Mouse (Mus musculus): Measurements from ENCODE around the gene Sfrp4. TPM values are rescaled to one million over a fixed set of nuclear protein-coding genes. Genes with fewer than 3 reads are reported as not detected.
"Not testable (repeated sequence)": the region's sequence is repeated elsewhere in the genome, so short reads cannot be mapped to it uniquely, and the experiment has no call there.

Sfrp4 gene
- 1 to 10 TPM; 2.2 to 2.4 TPM for total RNA-seq (2021)
- long read RNA-seq, full-length matches to known transcripts, result 4 of 4 reads
- long read RNA-seq, partial matches to known transcripts, result 0 of 4 reads
- long read RNA-seq, other reads (novel, unspliced or antisense), result 0 of 4 reads

DNA sequence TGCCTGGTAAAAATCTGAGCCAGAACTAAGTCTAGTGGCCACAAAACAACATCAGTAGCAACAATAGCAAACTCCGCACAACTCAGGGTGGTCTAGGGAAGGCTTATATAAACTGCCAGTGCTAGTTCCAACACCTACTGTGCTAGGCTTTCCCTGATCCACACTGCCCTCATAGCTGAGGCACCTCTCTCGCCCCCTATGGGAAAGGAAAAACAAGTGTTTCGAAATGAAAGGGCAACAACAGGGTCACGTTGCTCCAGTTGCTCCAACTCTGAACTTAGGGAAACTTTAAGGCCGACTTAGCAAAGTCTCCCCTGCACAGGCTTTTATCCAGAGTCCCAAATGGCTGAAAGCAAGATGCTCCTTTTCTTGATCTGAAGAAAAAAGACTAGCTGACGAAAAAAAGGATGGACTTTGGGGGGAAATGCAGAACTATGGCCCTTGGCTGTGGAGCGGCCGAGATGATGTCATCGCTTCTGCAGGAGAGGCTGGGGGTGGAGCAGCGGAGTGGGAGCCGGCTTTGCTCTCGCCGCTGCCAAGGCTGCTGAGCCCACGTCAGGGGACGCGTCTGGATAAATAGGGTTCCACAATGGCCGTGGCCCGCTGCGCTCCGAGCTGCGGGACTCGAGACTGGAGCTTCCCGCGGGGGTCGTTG is at the start of gene Sfrp4:
TSS of gene Sfrp4 (plus strand) at position 532 of the 655 bp plus-strand sequence.
- DNase-seq (ENCODE audit: low spot score in 2 of 2), result no peak

DNA sequence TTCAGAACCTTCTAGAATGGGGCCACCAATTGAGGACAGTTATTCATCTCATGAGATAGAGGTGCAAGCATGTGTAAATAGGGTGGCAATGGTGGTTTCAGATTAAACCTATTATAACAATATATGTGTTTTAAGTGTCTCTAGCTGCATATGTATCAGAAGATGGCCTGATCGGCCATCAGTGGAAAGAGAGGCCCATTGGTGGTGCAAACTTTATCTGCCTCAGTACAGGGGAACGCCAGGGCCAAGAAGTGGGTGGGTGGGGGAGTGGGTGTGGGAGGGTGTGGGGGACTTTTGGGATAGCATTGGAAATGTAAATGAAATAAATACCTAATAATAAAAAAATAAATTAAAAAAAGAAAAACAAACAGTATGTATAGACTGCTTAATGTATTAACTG is 48.2 kb upstream of the Sfrp4 start:
- not testable (repeated sequence) for DNase-seq (ENCODE audit: low spot score in 2 of 2)

DNA sequence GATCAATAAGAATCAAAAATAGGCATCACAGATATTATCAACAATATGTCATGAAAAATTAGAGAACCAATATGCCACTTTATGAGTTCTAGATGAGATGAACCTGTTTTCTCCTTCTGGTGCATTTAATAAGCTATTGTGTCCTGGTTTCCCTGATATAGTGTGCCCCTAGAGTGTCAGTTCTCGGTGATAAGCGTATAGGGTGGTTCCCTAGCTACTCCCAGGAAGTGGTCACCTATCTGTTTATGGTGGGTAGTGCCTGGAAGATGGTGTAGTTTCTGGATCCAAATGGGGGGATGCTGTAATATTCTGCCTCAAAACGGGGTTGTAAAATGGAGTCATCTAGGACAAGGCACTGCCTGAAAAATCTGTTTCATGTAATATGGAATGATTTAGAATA is 47.0 kb upstream of the Sfrp4 start:
- no peak for DNase-seq (ENCODE audit: low spot score in 2 of 2)

DNA sequence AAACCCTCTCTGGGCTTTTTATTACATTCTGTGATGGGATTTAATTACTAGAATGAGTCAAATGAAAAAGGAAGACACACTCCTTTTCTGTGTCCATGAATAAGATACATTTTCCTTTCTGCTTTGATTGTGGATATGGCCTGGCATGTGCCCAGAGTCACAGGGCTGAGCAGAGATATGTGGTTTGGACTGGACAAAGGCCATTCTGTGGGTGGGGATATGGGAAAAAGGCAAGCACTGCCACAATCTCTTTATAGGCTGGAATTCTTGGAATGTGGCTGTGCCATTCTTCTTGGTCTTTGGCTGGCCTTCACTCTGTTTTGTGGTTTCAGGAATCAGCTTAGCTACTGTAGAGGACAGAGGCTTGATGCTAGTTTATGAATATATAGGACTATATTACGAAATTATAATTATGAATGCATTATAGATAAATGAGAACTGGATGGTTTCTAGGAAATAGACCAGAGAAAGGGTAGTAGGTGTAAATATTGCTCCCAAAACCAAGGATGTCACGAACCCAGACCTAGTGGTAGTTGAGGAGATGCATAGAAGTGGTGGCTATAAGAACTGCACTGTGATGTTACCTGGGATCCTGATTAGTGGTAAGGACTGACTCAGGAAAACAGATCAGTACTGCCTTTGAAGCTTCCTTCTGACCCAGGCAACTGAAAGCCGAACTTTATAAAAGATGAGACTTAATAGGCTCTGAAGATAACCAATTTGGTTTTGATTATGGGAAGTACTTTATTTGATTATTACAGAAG is 31.7 kb upstream of the Sfrp4 start:
- DNase-seq (ENCODE audit: low spot score in 2 of 2), result no peak

DNA sequence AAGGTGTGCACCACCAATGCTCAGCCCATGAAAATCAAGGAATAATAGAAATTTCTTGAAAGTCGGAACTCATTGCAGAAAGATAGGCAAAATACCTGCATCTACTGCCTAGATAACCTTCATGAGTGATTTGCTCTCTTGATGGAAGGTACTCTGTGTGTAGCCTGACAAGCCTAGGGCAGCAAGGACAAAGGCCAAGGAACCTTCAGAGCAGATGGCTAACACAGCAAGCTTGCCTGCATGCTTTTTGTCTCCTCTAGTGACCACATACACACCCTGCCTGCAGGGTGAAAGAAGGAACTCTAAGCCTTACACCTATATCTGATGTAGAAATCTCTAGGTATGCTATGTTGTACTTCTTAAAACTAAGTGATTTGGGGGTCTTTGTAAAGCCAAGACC is 27.8 kb upstream of the Sfrp4 start:
- no peak for DNase-seq (ENCODE audit: low spot score in 2 of 2)

DNA sequence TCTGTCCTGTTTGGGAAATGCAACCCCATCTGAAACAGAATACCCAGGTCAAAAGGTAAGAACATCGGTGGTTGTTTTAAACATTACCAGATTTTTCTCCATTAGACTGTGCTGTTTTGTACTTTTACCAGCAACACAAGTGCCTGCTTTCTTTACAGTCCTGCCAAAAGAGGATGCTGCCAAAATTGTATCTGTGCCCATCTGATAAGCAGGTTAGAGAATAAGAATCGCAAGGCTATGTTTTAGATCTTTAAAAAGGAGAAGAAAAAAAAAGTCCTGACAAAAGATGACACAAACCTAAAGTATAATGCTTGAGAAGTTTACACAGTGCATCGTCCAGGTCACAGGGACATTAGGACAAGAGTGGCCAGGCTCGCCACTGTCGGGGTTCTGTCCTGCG is 23.7 kb upstream of the Sfrp4 start:
- DNase-seq (ENCODE audit: low spot score in 2 of 2), result no peak

DNA sequence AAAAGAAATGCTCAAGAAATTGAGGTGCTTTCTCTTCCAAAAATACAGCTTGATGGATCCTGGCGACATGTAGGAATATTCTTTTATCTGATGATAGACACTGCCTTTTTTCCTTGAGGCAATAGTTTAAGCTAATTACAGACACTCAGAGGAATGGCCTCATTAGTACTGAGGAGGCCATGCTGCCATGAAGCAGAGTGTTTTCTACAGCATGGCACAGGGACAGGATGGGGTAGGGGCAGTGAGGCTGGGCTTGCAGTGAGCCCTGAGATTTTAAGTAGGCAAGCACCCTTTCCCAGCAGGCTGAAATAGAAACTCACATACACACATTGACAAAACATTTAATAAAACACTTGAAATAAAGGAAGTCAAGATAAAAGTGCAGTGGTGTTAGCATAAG is 20.4 kb upstream of the Sfrp4 start:
- no peak for DNase-seq (ENCODE audit: low spot score in 2 of 2)

DNA sequence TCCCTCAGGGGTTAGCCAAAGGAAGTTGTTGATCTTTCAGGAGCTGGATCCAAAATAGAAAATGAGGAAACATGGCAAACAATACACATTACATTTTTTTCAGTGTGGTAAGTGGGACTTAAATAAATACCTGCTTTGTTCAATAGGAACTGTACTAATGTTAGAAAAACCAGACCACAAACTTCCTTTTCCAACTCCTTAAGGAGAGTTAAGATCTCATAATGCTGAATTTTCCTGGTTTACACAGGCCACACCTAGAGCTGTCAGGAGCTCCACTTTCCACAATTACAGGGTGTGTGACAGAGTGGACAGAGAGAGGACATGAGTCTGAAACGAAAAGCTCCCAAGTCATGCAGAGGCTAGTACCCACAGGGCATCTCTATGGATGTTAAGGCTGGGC is 19.2 kb upstream of the Sfrp4 start:
- no peak for DNase-seq (ENCODE audit: low spot score in 2 of 2)

DNA sequence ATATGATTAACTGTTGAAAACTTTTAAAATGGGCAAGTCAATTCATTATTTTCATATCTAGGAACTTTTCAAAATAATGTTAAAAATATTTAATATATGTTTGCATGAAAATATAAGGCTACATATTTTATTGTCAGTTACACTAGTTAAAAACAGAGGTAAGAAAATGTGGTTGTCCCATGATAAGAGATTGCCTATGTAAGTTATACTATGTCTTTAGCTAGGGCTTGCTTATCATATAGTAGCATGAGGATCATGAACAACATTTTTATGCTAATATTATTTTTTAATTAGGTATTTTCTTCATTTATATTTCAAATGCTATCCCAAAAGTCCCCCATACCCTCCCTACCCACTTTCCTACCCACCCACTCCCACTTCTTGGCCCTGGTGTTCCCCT is 18.0 kb upstream of the Sfrp4 start:
- no peak for DNase-seq (ENCODE audit: low spot score in 2 of 2)

DNA sequence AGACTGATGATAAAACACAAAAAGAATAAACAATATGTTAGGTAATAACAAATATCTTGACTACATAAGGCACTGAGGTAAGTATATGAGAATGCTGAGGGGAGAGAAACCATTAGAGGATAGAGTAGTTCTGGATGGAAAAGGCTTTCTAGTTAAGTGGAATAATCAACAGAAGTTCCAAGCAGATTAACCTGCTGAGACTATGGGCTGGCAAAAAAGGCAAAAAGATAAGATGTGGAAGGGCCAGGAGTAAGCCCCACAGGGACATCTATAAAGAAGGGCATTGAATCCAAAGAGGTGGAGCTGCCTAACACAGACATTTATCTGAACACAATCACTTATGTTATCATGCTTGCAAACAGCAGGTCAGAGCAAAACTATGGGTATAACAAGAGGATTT is 14.8 kb upstream of the Sfrp4 start:
- no peak for DNase-seq (ENCODE audit: low spot score in 2 of 2)

DNA sequence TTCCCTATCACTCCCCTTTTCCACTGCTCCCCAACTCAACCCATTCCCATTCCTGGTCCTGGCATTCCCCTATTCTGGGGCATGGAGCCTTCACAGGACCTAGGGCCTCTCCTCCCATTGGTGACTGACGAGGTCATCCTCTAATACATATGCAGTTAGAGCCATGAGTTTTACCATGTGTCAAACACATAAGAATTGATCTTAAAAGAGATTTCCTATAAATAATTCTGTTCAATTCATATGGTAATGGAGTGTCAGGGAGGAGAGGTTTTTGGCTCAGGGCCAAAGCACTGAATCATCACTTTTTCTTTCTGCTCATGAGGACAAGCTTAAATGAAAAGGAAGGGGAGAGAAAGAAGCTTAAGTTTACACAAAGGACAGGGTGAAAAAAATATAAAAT is 10.6 kb upstream of the Sfrp4 start:
- no peak for DNase-seq (ENCODE audit: low spot score in 2 of 2)

DNA sequence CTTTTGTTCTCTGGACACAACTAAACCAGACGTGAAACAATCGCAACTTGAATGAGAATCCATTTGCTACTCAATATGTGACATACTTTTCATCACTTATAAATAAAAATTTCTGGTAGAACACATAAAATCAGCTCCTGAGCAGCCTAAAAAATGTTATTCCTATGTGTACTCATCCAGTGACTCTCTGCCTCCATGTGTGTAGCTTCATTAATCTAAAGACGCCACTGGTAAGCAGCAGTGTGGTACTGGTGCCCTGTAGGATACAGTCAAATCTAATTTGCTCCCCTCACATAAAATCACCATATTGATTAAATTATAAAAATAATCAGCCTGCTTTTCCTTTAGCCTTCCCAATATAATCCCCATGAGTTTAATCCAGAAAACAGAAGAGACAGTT is 9.9 kb upstream of the Sfrp4 start:
- no peak for DNase-seq (ENCODE audit: low spot score in 2 of 2)

DNA sequence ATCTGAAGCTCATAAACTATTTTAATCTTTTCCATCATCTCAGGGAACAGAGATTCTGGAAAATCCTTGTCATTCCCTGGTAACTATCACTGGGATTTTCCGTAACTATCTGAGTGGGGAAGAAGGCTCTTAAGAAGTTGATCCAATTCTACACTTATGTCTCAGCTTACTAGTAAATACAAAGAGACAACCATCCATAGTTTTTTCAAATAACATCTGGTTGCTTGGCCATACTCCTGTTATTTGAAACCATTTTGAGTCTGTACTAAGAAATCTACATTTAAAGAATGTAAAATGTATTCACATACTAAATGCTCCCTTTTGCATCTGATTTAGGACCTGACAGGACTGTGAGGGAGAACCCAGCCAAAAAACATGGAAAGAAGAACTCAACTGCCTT is 9.5 kb upstream of the Sfrp4 start:
- no peak for DNase-seq (ENCODE audit: low spot score in 2 of 2)

DNA sequence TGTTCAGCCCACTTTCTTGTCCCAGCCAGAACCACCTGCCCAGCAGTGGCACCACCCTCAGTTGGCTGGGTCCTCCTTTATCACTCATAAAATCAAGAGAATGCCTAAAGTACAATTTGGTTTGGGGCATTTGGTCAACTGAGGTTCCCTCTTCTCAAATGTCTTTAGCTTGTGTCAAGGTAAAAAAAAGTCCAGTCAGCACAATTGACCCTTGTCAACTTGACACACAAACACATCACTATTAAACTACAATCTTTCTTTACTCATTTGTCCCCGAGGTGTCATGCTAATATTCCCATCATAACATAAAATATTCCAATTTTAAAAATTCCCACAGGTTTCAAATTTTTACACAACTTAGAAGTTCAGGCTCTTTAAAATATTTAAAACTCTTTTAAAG is 8.6 kb upstream of the Sfrp4 start:
- DNase-seq (ENCODE audit: low spot score in 2 of 2), result no peak

DNA sequence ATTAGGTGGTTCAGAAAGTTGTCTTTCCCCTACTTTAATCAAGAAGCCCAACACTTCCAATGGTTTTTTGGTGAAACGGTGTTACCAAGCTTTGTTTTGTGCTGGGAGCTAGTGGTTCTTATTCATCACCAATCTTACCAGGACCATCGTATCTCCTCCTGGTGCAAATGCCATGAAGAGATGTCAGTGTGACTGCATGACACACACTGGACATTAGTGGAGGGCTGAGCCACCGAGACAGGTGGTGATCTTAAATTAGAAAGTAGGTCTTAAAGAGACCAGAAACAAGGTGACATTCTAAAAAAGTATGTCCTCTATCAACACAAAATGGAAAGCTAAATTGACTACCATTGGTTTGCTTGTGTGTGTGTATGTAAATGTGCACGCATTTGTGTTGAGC is 4.8 kb upstream of the Sfrp4 start:
- no peak for DNase-seq (ENCODE audit: low spot score in 2 of 2)

DNA sequence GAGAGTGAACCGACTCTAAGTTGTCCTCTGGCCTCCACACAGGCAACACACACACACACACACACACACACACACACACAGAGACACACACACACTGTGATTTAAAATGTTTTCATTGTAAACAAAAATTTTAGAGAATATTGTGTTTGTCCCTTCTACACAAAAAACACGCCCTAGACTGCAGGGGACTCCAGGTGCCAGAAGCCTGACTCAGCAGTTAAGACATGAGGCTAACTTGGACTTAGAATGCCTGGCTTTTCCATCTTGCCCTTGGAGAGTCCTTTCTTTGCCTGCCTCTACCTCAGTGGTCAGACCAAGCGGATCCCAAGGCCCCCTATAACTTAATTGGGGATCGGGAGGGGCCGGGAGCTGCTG is 4.1 kb upstream of the Sfrp4 start:
- DNase-seq (ENCODE audit: low spot score in 2 of 2), result no peak

DNA sequence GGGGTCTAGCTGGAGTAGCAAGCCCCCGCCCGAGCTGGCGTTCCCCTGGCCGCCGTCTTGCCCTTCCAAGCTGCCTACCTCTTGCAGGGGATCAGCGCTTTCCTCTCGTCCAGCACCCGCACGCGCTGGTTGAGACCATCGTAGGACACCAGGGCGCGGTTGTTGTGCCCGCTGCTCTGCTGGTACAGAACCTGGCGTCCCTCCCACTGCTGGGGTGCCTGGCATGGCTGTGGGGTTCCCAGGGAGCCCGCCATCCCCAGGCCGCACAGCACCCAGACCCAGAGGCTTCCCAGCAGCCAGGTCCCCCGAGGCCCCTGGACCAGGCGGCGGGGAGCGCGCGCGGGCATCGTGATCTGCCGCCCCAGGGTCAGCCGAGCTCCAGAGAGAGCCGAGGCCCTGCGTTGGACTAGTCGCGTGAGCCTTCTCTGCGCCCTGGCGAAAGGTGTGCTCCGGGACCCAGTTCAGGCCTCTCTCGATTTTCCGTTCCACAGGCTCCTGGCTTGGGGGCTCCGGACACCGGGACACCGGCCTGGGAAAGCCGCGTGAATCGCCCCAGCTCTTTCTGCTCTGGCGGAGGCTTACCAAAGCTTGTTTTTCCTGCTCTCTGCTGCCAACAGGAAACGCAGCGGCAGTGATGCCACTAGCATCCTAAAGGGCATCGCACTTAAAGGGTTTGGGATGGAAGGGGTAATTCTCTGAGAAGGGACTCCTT is 3.5 kb upstream of the Sfrp4 start, which contains the start of gene Epdr1:
TSS of gene Epdr1 (minus strand) at position 712 of the 712 bp plus-strand sequence.
- DNase-seq (ENCODE audit: low spot score in 2 of 2), result peak; percentile 72 to 80

DNA sequence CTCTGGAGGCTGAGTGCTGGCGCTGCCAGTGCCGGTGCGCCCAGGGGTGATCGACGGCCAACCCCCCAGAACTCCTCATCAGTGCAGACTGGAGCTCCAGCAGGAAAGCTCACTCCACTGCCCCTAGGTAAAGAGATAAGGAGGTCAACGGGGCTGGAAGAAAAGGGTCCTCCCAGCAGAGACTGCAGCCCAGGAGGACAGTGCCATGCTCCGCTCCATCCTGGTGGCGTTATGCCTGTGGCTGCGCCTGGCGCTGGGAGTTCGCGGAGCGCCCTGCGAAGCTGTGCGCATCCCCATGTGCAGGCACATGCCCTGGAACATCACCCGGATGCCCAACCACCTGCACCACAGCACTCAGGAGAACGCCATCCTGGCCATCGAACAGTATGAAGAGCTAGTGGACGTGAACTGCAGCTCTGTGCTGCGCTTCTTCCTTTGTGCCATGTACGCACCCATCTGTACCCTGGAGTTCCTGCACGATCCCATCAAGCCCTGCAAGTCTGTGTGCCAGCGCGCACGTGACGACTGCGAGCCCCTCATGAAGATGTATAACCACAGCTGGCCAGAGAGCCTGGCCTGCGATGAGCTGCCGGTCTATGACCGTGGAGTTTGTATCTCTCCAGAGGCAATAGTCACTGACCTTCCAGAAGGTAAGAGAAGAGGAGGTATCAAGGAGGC is 463 bp downstream of the Sfrp4 start:
- DNase-seq (ENCODE audit: low spot score in 2 of 2), result peak; percentile 40 to 53

DNA sequence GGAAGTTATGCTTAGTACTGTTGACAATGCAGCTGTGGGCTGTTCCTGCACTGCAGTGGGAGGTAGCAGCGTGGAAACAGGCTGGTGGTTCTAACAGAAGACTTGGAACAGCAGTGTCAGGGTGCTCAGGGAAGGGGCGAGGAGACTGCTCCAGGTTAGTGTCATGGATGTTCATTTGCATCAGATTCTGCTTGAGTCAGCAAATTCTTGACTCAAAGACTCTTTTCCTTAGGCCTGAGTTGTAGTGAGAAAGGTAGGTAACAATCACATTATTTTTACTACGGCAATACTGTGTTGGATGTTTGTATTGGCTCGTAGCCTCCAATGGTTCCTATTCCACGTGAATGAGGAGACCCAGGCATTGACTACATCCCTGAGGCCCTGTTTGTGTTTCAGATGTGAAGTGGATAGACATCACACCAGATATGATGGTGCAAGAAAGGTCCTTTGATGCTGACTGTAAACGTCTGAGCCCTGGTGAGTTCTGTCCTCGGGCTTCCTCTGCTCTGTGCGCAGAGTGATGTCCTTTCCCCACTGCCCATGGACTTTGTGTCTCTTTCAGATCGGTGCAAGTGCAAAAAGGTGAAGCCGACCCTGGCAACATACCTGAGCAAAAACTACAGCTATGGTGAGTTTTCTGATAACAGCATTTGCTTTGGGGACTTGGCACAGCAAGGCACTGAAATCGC is 1.9 kb downstream of the Sfrp4 start:
- no peak for DNase-seq (ENCODE audit: low spot score in 2 of 2)

DNA sequence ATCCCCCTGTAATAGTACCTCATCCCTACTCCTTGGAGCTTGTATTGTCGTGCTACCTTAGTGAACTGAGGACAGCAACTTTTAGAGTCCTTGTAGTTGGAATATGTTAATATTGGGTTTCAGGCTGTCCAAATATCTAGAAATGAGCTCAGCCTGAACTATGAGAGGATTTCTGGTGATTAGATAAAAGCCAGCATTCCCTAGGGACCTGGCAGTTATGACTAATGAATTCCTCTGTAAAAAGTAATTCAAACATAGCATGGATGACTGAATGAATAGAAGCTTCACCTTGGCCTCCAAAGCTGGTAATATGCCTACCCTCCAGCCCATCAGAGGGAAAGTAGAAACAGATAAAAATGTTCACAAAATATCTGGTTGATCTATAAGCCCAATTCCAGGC is 3.6 kb downstream of the Sfrp4 start:
- DNase-seq (ENCODE audit: low spot score in 2 of 2), result no peak
